ENCODE assay signal across 8 mouse cellular contexts in genomic region chr5:110448436-110449134, GRCm38 (mm10). TPM values are rescaled to one million over a fixed set of nuclear protein-coding genes. Genes with fewer than 3 reads are reported as not detected.
DNase-seq lines count a peak whose midpoint lies in the region; ATAC-seq and TF ChIP-seq lines count a peak whose summit lies in the region.

Gene Fbrsl1 (minus strand): TSS chr5:110448503.

- H3K4me2 ChIP-seq in heart, embryonic 15.5 days = peak within 1 kb of the TSS; percentile 93
- H3K4me2 ChIP-seq in liver, embryonic 14.5 days (ENCODE audit: low read depth) = peak within 1 kb of the TSS; percentile 99
- peak within 1 kb of the TSS; percentile 92 for H3K4me2 ChIP-seq in neural tube, embryonic 11.5 days (ENCODE audit: low read depth)
- H3K4me2 ChIP-seq in stomach, postnatal 0 days (replicated peaks; ENCODE audit: low read depth) = peak within 1 kb of the TSS; percentile 87

- TF ChIP-seq EP300 in liver, embryonic 14.5 days (IDR thresholded peaks at IDR 0.05; ENCODE audit: low read depth) = no peak
- no peak for TF ChIP-seq EP300 in stomach, postnatal 0 days (optimal IDR thresholded peaks at IDR 0.05)

- ATAC-seq in heart, embryonic 15.5 days (replicated peaks; ENCODE audit: insufficient number of reproducible peaks, insufficient read depth, low FRiP score, low read depth) = peak; percentile 98
- peak; percentile 98 for ATAC-seq in liver, embryonic 14.5 days (ENCODE audit: insufficient read depth)
- ATAC-seq in neural tube, embryonic 11.5 days (ENCODE audit: insufficient read depth, low FRiP score, low TSS enrichment) = peak; percentile 97
- peak; percentile 97 for ATAC-seq in stomach, postnatal 0 days (ENCODE audit: low FRiP score, low TSS enrichment)

- H3K9ac ChIP-seq in heart, embryonic 15.5 days = peak within 1 kb of the TSS; percentile 91
- peak within 1 kb of the TSS; percentile 92 for H3K9ac ChIP-seq in liver, embryonic 14.5 days (replicated peaks)
- peak within 1 kb of the TSS; percentile 85 for H3K9ac ChIP-seq in neural tube, embryonic 11.5 days (ENCODE audit: low read length)
- H3K9ac ChIP-seq in stomach, postnatal 0 days (ENCODE audit: low read length) = peak within 1 kb of the TSS; percentile 97

- no peaks in the 10 kb centered on the region for H3K36me3 ChIP-seq in forebrain, embryonic 10.5 days (replicated peaks)
- no peaks in the 10 kb centered on the region for H3K36me3 ChIP-seq in heart, embryonic 15.5 days
- H3K36me3 ChIP-seq in liver, embryonic 14.5 days (replicated peaks; ENCODE audit: control insufficient read depth, insufficient read depth, low read depth) = no peaks in the 10 kb centered on the region
- no peaks in the 10 kb centered on the region for H3K36me3 ChIP-seq in neural tube, embryonic 11.5 days (ENCODE audit: control insufficient read depth, insufficient read depth, low read length)
- H3K36me3 ChIP-seq in stomach, postnatal 0 days (ENCODE audit: control insufficient read depth, insufficient read depth, low read length) = no peaks in the 10 kb centered on the region

- peaks cover 16% of the 10 kb centered on the region for H3K27me3 ChIP-seq in forebrain, embryonic 10.5 days (ENCODE audit: poor library complexity, severe bottlenecking)
- peaks cover 7% of the 10 kb centered on the region; the same call in 1 of the 2 replicates for H3K27me3 ChIP-seq in heart, embryonic 15.5 days
- H3K27me3 ChIP-seq in liver, embryonic 14.5 days (ENCODE audit: control insufficient read depth, insufficient read depth, low read length) = no peaks in the 10 kb centered on the region
- H3K27me3 ChIP-seq in neural tube, embryonic 11.5 days (ENCODE audit: control insufficient read depth, insufficient read depth, low read length) = no peaks in the 10 kb centered on the region
- no peaks in the 10 kb centered on the region for H3K27me3 ChIP-seq in stomach, postnatal 0 days (ENCODE audit: control insufficient read depth, insufficient read depth, low read length)

- peak within 1 kb of the TSS; percentile 91 for H3K27ac ChIP-seq in forebrain, embryonic 10.5 days
- peak within 1 kb of the TSS; percentile 85 for H3K27ac ChIP-seq in heart, embryonic 15.5 days
- H3K27ac ChIP-seq in liver, embryonic 14.5 days = peak within 1 kb of the TSS; percentile 39
- peak within 1 kb of the TSS; percentile 60 for H3K27ac ChIP-seq in neural tube, embryonic 11.5 days (ENCODE audit: low read depth, low read length)
- peak within 1 kb of the TSS; percentile 93 for H3K27ac ChIP-seq in stomach, postnatal 0 days (replicated peaks)

- under 1% methylated on average over 46 of the region's 46 CpGs for WGBS in forebrain, embryonic 10.5 days
- WGBS in heart, embryonic 15.5 days = under 1% methylated on average over 46 of the region's 46 CpGs
- WGBS in liver, embryonic 14.5 days (ENCODE audit: insufficient replicate concordance) = under 1% methylated on average over 43 of the region's 46 CpGs
- WGBS in neural tube, embryonic 11.5 days = under 1% methylated on average over 45 of the region's 46 CpGs
- 1% methylated on average over 40 of the region's 46 CpGs for WGBS in stomach, postnatal 0 days

- no peak for TF ChIP-seq CTCF in liver, embryonic 14.5 days (IDR thresholded peaks at IDR 0.05; ENCODE audit: low read depth)
- no peak for TF ChIP-seq CTCF in stomach, postnatal 0 days (IDR thresholded peaks at IDR 0.05; ENCODE audit: low read depth)

- peaks cover 44% of the 10 kb centered on the region for H3K4me1 ChIP-seq in forebrain, embryonic 10.5 days
- peaks cover 28% of the 10 kb centered on the region for H3K4me1 ChIP-seq in heart, embryonic 15.5 days (replicated peaks)
- peaks cover 14 to 20% of the 10 kb centered on the region in 2 experiments for H3K4me1 ChIP-seq in liver, embryonic 14.5 days (replicated peaks; ENCODE audit: control insufficient read depth in 2 of 2, insufficient read depth in 2 of 2, low read length in 1 of 2)
- peaks cover 11% of the 10 kb centered on the region for H3K4me1 ChIP-seq in neural tube, embryonic 11.5 days (ENCODE audit: control insufficient read depth, insufficient read depth, low read length)
- H3K4me1 ChIP-seq in stomach, postnatal 0 days (replicated peaks; ENCODE audit: control insufficient read depth, insufficient read depth) = peaks cover 10% of the 10 kb centered on the region

- peak; percentile 85 to 91 for DNase-seq in CD8-positive naive resting alpha-beta T cell, adult 2 months (ENCODE audit: low read depth in 2 of 2, low spot score in 2 of 2)
- peak; percentile 98 for DNase-seq in c-Kit-positive CD71-negative TER-119-negative erythroid progenitor cells, embryonic 14.5 days (ENCODE audit: low read depth)
- peak; percentile 97 for DNase-seq in forebrain, embryonic 10.5 days (ENCODE audit: extremely low spot score, low spot score)
- peak; percentile 99 for DNase-seq in kidney, postnatal 25 days
- peak; percentile 93 to 97 (median 93) for DNase-seq in liver, embryonic 14.5 days (ENCODE audit: low read depth in 3 of 3, low spot score in 3 of 3)
- DNase-seq in neural tube, embryonic 11.5 days (ENCODE audit: low spot score) = peak; percentile 99
- DNase-seq in stomach, postnatal 0 days (ENCODE audit: low spot score) = peak; percentile 100

- H3K9me3 ChIP-seq in forebrain, embryonic 10.5 days = no peaks in the 10 kb centered on the region
- no peaks in the 10 kb centered on the region for H3K9me3 ChIP-seq in heart, embryonic 15.5 days (replicated peaks)
- no peaks in the 10 kb centered on the region for H3K9me3 ChIP-seq in liver, embryonic 14.5 days (ENCODE audit: control insufficient read depth, low read length)
- no peaks in the 10 kb centered on the region for H3K9me3 ChIP-seq in neural tube, embryonic 11.5 days (ENCODE audit: control insufficient read depth, low read length)
- H3K9me3 ChIP-seq in stomach, postnatal 0 days (ENCODE audit: control insufficient read depth, low read length) = no peaks in the 10 kb centered on the region

- H3K4me3 ChIP-seq in forebrain, embryonic 10.5 days = peak within 1 kb of the TSS; percentile 97
- H3K4me3 ChIP-seq in heart, embryonic 15.5 days = peak within 1 kb of the TSS; percentile 97
- peak within 1 kb of the TSS; percentile 91 to 95 for H3K4me3 ChIP-seq in liver, embryonic 14.5 days (ENCODE audit: insufficient read depth in 1 of 2, low read depth in 2 of 2, low read length in 2 of 2)
- peak within 1 kb of the TSS; percentile 79 for H3K4me3 ChIP-seq in neural tube, embryonic 11.5 days (ENCODE audit: low read depth, low read length)
- peak within 1 kb of the TSS; percentile 55 for H3K4me3 ChIP-seq in stomach, postnatal 0 days (ENCODE audit: low read depth, low read length)

RNA-seq across cellular contexts. Expression of gene Fbrsl1, which starts in this region (rescaled TPM):
- 19.6 and 20.5 TPM in 2 replicates for polyA plus RNA-seq in forebrain, embryonic 10.5 days (2016; fragmentation: Nextera tagmentation; extraction: Ambion mirVana)
- polyA plus RNA-seq in heart, embryonic 15.5 days (2015; fragmentation: Nextera tagmentation; extraction: Ambion mirVana) = 6.6 and 11.6 TPM in 2 replicates
- 9.5 and 10.4 TPM in 2 replicates for polyA plus RNA-seq in liver, embryonic 14.5 days (2012; rRNA removed)
- polyA plus RNA-seq in liver, embryonic 14.5 days (2014; fragmentation: Nextera tagmentation; extraction: Ambion mirVana) = 4.3 and 4.6 TPM in 2 replicates
- polyA plus RNA-seq in neural tube, embryonic 11.5 days (2014; fragmentation: Nextera tagmentation; extraction: Ambion mirVana) = 22.2 and 25.4 TPM in 2 replicates
- polyA plus RNA-seq in stomach, postnatal 0 days (2015; fragmentation: Nextera tagmentation; extraction: Ambion mirVana) = 6.2 and 6.4 TPM in 2 replicates

Comparison
In these comparisons a context has a peak if more than half of its experiments do, and no peak if none do; other contexts are left out.
1. Peak in every context shown above with its lines: DNase-seq, ATAC-seq, H3K4me3 ChIP-seq and H3K27ac ChIP-seq.
2. H3K27ac ChIP-seq: peak in every context shown above with its lines; median percentile 93 in stomach, postnatal 0 days; 91 in forebrain, embryonic 10.5 days; 85 in heart, embryonic 15.5 days; 60 in neural tube, embryonic 11.5 days; 39 in liver, embryonic 14.5 days.